Mouse (Mus musculus) kidney, adult 2 months (tissue): ENCODE measurements at regions not wholly inside any gene's neighbourhood (a gene's known extent, or its start where the extent isn't known, plus 50 kb on each side); places are given as distances from the start of the nearest gene placed in this dataset.

Experiments used
- DNase-seq: peaks from one replicate; pipeline ENCODE4 v3.0.0; 2021
- H3K27ac ChIP-seq: fragments of 200-500 bp; 2 replicates; pipeline ENCODE4 v1.5.1; 2012; ENCODE audit warnings: low read depth, low read length, control low read depth, inconsistent platforms; ENCODE audit not compliant: insufficient read depth
- H3K27me3 ChIP-seq: fragments of 200-500 bp; replicated peaks from 2 replicates; pipeline ENCODE4 v1.6.1; 2012; ENCODE audit warnings: mild to moderate bottlenecking, moderate library complexity, low read length, inconsistent platforms; ENCODE audit not compliant: control insufficient read depth, insufficient read depth
- H3K36me3 ChIP-seq: fragments of 200-500 bp; 2 replicates; pipeline ENCODE4 v1.6.1; 2012; ENCODE audit warnings: mild to moderate bottlenecking, moderate library complexity, low read length, inconsistent platforms; ENCODE audit not compliant: control insufficient read depth, insufficient read depth
- H3K4me1 ChIP-seq: fragments of 200-500 bp; 2 replicates; pipeline ENCODE4 v1.6.1; 2011; ENCODE audit warnings: low read length; ENCODE audit not compliant: control insufficient read depth, insufficient read depth
- H3K4me3 ChIP-seq: fragments of 200-500 bp; 2 replicates; pipeline ENCODE4 v1.5.1; 2011; ENCODE audit warnings: mild to moderate bottlenecking, low read depth, low read length, control low read depth; ENCODE audit not compliant: insufficient read depth
- CTCF ChIP-seq: fragments of 200-500 bp; conservative IDR thresholded peaks from 2 replicates; pipeline ENCODE4 v1.5.1; 2011; ENCODE audit warnings: low read depth, mild to moderate bottlenecking, control low read depth, low read length, moderate library complexity, mixed read lengths; ENCODE audit not compliant: insufficient read depth, insufficient read length
- POLR2A ChIP-seq: fragments of 200-500 bp; IDR thresholded peaks from one replicate; pipeline ENCODE4 v1.6.1; 2011; ENCODE audit warnings: low read depth, low read length, control low read depth
- WGBS: fragments of 180-500 bp; shearing (Covaris S2); methylation state at CpG from one replicate; pipeline ENCODE4 v1.1.7; 2018; 5-methylcytosine and 5-hydroxymethylcytosine counted together

DNA sequence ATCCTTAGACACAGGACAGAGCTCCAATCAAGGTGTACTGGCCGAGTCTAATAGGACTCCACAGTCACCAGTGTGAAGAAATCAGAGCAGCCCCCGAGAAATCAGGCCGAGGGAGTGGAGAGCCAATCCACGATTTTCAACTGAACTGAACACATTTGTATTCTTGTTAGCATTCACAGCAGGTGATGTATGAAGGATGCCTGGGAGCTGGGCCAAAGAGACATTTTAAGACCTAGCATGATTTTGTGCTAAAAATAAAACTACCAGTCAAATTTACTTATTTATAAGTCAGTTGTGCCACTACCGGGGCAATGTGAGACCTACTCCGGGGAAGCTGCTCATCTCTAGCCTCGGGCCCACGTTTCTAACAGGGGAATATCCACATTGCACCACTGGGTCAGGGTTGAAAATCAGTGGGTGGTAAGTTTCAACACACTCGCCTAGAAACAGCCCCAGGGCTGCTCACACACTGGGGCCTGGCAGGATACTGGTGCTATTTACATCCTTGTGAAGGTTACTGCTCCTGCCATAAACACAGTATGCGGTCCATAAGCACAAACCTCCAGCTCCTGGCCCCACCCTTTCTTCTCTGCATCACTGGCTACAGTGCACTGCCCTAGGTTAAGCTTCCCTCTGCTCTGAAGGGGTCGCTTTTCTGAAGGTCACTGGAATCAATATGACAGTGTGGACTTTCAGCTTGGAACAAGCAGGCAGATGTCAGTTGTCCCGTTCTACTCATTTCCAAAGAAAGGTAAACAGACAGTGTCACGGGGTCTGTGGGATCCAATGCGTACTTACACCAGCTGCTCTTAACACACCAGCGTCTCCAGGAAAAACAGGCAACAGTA is 82.0 kb upstream of the Zcchc2 start:
- TF ChIP-seq POLR2A: no peak
- no peak for TF ChIP-seq CTCF
- 41% methylated on average over 15 of the region's 15 CpGs for WGBS
- no peak overlapping the region for H3K4me3 ChIP-seq
- no peaks in the 10 kb centered on the region for H3K27me3 ChIP-seq
- no peaks in the 10 kb centered on the region for H3K36me3 ChIP-seq
- no peaks in the 10 kb centered on the region for H3K4me1 ChIP-seq
- H3K27ac ChIP-seq: peak overlapping the region; percentile 58; the same call in 1 of the 2 replicates
- peak; percentile 44 for DNase-seq

DNA sequence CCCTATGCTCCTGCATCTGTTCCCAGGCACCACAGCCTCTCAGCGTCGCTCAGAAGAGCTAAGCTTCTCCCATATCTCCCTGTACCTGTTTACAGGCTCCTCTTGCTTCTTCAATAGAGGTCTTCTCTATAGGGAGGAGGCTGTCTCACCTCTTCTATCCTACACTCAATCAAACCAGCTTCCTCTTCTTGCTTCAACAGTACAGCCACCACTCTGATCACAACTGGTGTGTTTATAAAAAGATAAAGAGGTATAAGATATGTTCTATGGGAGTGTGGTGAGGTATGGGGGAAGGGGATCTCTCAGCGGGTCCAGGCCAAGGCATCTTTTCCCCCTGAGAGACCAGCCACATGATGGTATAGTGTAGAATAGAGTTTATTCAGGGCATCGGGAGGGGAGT is 81.1 kb upstream of the Zcchc2 start:
- TF ChIP-seq POLR2A: no peak
- TF ChIP-seq CTCF: no peak
- Histone ChIP-seq H3K27me3 (no peaks in the 10 kb centered on the region), H3K27ac (no peak overlapping the region), H3K4me3 (no peak overlapping the region), H3K36me3 (no peaks in the 10 kb centered on the region), H3K4me1 (no peaks in the 10 kb centered on the region)
- DNase-seq: no peak
- 68% methylated on average over 4 of the region's 4 CpGs for WGBS

DNA sequence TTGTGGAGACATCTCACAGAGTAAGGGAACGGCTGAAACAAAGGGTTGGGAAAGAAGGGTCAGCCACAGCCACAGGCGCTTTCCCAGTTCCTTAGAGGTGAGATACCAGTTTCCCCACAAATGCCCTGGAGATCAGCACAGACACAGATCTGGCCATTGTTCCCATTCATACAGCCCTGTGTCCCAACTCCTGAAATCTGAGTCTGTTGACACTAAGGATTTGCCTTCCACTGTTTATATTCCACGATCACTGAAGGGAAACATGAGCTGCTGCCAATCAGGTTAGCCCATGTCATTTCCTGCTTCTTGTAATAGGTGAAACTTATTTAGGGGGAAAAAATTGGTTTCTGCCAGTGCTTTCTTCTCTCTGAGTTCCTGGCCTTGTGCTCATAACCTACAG is 78.5 kb upstream of the Zcchc2 start:
- no peak for DNase-seq

DNA sequence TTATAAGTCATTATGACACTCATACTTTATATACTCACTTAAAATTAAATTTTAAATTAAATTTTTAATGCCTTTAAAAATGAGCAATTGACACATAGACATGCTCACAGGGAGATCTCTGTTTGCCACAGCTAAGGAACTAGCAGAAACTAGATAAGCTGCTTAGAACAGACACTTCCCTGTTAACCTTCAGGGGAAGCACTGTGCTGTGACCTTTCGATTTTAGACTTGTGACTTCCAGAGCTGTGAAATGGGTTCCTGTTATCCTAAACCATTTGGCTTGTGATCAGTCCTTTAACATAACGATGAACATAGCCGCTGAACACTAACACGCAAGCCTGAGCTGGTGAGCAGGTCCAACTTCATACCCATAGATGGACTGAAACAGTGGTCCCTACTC is 68.4 kb upstream of the Zcchc2 start:
- TF ChIP-seq POLR2A: no peak
- no peak for TF ChIP-seq CTCF
- no peak for DNase-seq
- WGBS: 90% methylated on average over 4 of the region's 4 CpGs
- Histone ChIP-seq H3K27me3 (no peaks in the 10 kb centered on the region), H3K4me1 (no peaks in the 10 kb centered on the region), H3K36me3 (no peaks in the 10 kb centered on the region), H3K27ac (no peak overlapping the region), H3K4me3 (no peak overlapping the region)

More for the DNA sequence above, 78.5 kb upstream of the Zcchc2 start:
- Histone ChIP-seq H3K27me3 (no peaks in the 10 kb centered on the region), H3K36me3 (no peaks in the 10 kb centered on the region), H3K27ac (no peak overlapping the region), H3K4me3 (no peak overlapping the region), H3K4me1 (no peaks in the 10 kb centered on the region)
- TF ChIP-seq POLR2A (no peak), CTCF (no peak)
- 62% methylated on average over 3 of the region's 3 CpGs for WGBS

DNA sequence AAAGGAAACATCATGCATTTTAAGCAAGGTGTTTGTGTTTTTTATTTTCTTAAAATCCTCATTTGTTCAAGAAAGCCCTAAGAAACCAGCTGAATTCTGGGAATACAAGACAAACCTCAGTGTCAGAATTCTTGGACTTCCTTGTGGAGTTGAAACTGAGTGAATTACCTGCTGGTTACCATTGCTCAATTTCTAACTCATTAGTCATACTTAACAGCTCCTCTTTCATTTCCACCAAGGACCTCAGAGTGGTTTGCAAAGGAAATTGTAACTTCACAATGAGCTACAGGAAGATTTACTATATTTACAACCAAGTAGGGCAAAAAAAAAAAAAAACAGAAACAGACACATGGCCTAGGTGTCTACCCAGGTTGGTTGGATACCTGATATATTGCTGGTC is 67.6 kb upstream of the Zcchc2 start:
- no peak for DNase-seq
- TF ChIP-seq POLR2A (no peak), CTCF (no peak)
- Histone ChIP-seq H3K4me3 (no peak overlapping the region), H3K4me1 (no peaks in the 10 kb centered on the region), H3K27me3 (no peaks in the 10 kb centered on the region), H3K36me3 (no peaks in the 10 kb centered on the region), H3K27ac (no peak overlapping the region)

DNA sequence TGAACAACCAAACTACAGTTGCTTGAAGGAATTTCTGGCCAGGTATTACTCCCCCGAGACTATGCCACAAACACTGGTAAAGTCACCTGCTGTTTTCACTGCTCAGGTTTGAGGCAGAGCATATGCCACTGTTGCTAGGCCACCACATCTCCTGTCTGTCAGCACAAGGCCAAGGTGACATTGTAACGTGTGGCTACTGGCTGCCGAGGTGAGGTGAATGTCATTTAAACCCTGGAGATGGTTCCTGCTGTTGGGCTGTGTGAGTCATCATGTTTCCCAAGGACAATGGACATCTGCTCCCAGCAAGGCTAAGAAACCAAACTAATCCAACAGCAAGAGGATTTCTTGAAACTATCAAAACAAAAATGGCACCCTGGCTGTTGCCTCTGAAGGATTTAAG is 67.2 kb upstream of the Zcchc2 start:
- H3K36me3 ChIP-seq: no peaks in the 10 kb centered on the region
- no peaks in the 10 kb centered on the region for H3K4me1 ChIP-seq
- no peak overlapping the region for H3K27ac ChIP-seq
- DNase-seq: no peak
- H3K4me3 ChIP-seq: no peak overlapping the region
- TF ChIP-seq CTCF: no peak
- TF ChIP-seq POLR2A: no peak
- 66% methylated on average over 3 of the region's 3 CpGs for WGBS
- H3K27me3 ChIP-seq: no peaks in the 10 kb centered on the region

DNA sequence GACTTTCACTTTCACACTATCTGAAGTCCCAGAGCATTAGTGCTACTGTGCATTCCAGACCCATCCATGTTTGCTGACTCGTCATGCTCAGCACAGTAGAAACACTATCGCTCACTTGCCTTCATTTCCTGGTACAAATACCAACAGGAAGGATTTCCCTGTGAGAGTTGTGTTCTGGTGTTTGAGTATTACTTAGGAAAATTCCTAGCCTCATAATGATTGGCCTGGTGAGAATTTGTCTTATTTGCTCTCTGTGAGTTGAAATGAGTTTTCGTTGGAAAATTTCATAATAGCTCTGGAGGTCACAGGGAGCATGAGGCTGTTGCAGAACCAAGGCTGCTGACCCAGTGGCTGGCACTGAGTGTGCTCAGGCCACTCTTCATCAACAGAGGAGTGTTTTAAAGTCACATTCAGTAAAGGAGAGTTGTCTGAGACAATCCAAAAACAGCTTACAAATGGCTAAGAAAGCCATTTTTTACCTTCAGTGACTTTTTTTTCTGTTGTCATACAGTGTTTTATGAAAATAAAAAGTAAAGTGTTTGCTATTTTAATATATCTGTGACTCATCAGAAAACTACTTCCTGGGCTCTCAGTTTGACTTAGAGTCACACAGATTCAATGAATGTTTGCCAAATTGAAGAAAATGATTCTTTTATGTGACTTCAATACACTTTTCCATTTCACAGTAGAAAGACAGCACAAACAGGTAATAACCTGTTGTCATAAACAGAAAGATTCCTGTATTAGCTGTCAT is 64.4 kb upstream of the Zcchc2 start:
- Histone ChIP-seq H3K4me3 (no peak overlapping the region), H3K36me3 (no peaks in the 10 kb centered on the region), H3K27me3 (no peaks in the 10 kb centered on the region), H3K4me1 (no peaks in the 10 kb centered on the region), H3K27ac (peak overlapping the region; percentile 66; the same call in 1 of the 2 replicates)
- peak; percentile 55 for DNase-seq
- 35% methylated on average over 3 of the region's 3 CpGs for WGBS
- TF ChIP-seq POLR2A (no peak), CTCF (no peak)
